Comparison of ENCODE assay signal across 13 mouse cellular contexts in genomic region chr2:169133855-169134254, GRCm38 (mm10).
DNase-seq lines count a peak whose midpoint lies in the region; ATAC-seq and TF ChIP-seq lines count a peak whose summit lies in the region.
"Had no signal": no experiment of that assay in that cellular context is flagged by ENCODE, and none has a peak within 500 bp of the region (broad histone marks: within the 10 kb centered on the region; RNA-seq: fewer than 3 reads in every experiment).

No protein-coding gene starts in this region.

- H3K4me2 ChIP-seq in intestine, embryonic 14.5 days (ENCODE audit: low read length), result peak overlapping the region; percentile 34
- H3K4me2 ChIP-seq in intestine, postnatal 0 days (replicated peaks; ENCODE audit: low read depth), result no peak overlapping the region

- peaks cover 10% of the 10 kb centered on the region for H3K4me1 ChIP-seq in intestine, embryonic 14.5 days (replicated peaks; ENCODE audit: control insufficient read depth, insufficient read depth, low read length)
- no peaks in the 10 kb centered on the region for H3K4me1 ChIP-seq in intestine, postnatal 0 days (replicated peaks; ENCODE audit: control insufficient read depth, insufficient read depth, low read length)

- no peak overlapping the region for H3K4me3 ChIP-seq in intestine, embryonic 14.5 days (ENCODE audit: low read depth, low read length)
- no peak overlapping the region for H3K4me3 ChIP-seq in intestine, postnatal 0 days (ENCODE audit: low read depth, low read length)
- H3K4me3 ChIP-seq: gastrocnemius, adult 2 months had no signal

- H3K27ac ChIP-seq in intestine, embryonic 14.5 days (ENCODE audit: low read depth), result no peak overlapping the region
- H3K27ac ChIP-seq in intestine, postnatal 0 days (ENCODE audit: low read depth, low read length), result no peak overlapping the region
- H3K27ac ChIP-seq: gastrocnemius, adult 2 months; macrophage had no signal

- no peak for TF ChIP-seq CTCF in intestine, postnatal 0 days (IDR thresholded peaks at IDR 0.05; ENCODE audit: low read depth)

- H3K36me3 ChIP-seq in intestine, embryonic 14.5 days (ENCODE audit: control insufficient read depth, insufficient read depth, low read length), result no peaks in the 10 kb centered on the region
- no peaks in the 10 kb centered on the region for H3K36me3 ChIP-seq in intestine, postnatal 0 days (ENCODE audit: control insufficient read depth, insufficient read depth)
- H3K36me3 ChIP-seq: G1E had no signal

- peak; percentile 69 for ATAC-seq in intestine, embryonic 14.5 days (replicated peaks; ENCODE audit: low FRiP score, low TSS enrichment, low read depth)
- ATAC-seq in intestine, postnatal 0 days, result no peak

- peak; percentile 63 for DNase-seq in intestine, embryonic 14.5 days (ENCODE audit: low spot score)
- DNase-seq in CD4-positive helper T cell, adult 2 months (ENCODE audit: low read depth, low spot score), result peak; percentile 16
- DNase-seq in MN1 (ENCODE audit: low spot score), result peak; percentile 44
- DNase-seq in lung, postnatal 25 days (ENCODE audit: low spot score), result peak; percentile 8
- DNase-seq in right cerebral cortex, postnatal 36 days (ENCODE audit: low spot score in 2 of 2), result no peak
- no peak for DNase-seq in cerebellum, postnatal 14 days
- DNase-seq: cerebellum, postnatal 25 days; gastrocnemius, adult 2 months; left cerebral cortex, postnatal 4 days; thymus, postnatal 4 days had no signal

- H3K9ac ChIP-seq in intestine, embryonic 14.5 days (ENCODE audit: low read length), result no peak overlapping the region
- H3K9ac ChIP-seq in intestine, postnatal 0 days (ENCODE audit: low read depth, low read length), result no peak overlapping the region

- no peaks in the 10 kb centered on the region for H3K27me3 ChIP-seq in intestine, embryonic 14.5 days (replicated peaks; ENCODE audit: control insufficient read depth, insufficient read depth, low read length)
- no peaks in the 10 kb centered on the region for H3K27me3 ChIP-seq in intestine, postnatal 0 days (replicated peaks; ENCODE audit: control insufficient read depth, insufficient read depth, low read length)

- 7% methylated on average over 15 of the region's 15 CpGs for WGBS in intestine, embryonic 14.5 days
- 8% methylated on average over 15 of the region's 15 CpGs for WGBS in intestine, postnatal 0 days

- H3K9me3 ChIP-seq in intestine, embryonic 14.5 days (ENCODE audit: control insufficient read depth, low read length), result no peaks in the 10 kb centered on the region
- no peaks in the 10 kb centered on the region; the same call in 1 of the 2 replicates for H3K9me3 ChIP-seq in intestine, postnatal 0 days (ENCODE audit: control insufficient read depth)

Comparison
In these comparisons a context has a peak if more than half of its experiments do, and no peak if none do; other contexts are left out.
1. DNase-seq: peak in intestine, embryonic 14.5 days (single experiment), CD4-positive helper T cell, adult 2 months (single experiment), MN1 (single experiment) and lung, postnatal 25 days (single experiment); none in right cerebral cortex, postnatal 36 days (0 of 2) and cerebellum, postnatal 14 days (0 of 2).